Mouse (Mus musculus) adrenal gland, postnatal 25 days (tissue): ENCODE data around the gene Endog. TPM values are rescaled to one million over a fixed set of nuclear protein-coding genes. Genes with fewer than 3 reads are reported as not detected.
"Not testable (repeated sequence)": the region's sequence is repeated elsewhere in the genome, so short reads cannot be mapped to it uniquely, and the experiment has no call there.

Experiments used
- DNase-seq: peaks from one replicate; pipeline ENCODE4 v3.0.0; 2021; ENCODE audit warnings: mixed read lengths
- total RNA-seq: library from RNA; stranded (reverse); gene quantifications from 2 replicates; pipeline ENCODE4 v1.2.3, GENCODE M21; 2021

Endog gene
- total RNA-seq, 1 experiment from 2014 or later = 34.8 TPM

DNA sequence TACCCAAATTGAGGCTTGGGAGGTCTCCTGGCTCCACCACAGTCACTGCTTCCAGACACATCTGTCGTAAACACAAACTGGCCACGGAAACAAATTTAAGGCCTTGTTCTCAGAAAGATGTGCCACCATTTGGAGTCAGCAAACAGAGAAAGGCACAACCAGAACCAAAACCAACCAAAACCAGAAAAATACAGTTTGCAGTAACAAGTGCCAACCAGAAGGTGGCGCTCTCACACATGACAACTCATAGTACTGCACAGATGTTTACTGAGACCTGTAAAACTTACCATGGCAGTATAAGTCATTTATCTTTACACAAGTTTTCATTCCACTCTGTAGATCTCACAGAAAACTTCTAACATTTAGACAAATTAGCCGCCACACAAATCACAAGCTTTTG, 4.6 kb upstream of the Endog start:
- no peak for DNase-seq

DNA sequence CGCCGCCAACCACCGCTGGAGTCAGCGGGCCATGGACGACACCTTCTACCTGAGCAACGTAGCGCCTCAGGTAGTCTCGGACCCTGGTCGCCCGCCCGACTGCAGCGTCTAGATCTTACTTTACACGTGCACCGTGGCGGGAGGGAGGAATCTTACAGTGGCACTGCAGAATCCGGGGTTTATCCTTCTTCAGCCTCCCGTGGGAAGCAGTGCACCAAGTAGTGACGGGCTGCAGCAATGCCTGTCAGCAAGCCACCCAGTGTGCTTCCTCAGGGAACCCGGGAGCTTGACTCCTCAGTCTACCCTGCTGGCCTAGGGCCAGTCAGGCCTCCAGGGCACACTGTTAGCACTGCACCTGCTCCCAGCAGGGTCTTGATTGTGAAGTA, 697 bp downstream of the Endog start:
- DNase-seq = peak; percentile 24

DNA sequence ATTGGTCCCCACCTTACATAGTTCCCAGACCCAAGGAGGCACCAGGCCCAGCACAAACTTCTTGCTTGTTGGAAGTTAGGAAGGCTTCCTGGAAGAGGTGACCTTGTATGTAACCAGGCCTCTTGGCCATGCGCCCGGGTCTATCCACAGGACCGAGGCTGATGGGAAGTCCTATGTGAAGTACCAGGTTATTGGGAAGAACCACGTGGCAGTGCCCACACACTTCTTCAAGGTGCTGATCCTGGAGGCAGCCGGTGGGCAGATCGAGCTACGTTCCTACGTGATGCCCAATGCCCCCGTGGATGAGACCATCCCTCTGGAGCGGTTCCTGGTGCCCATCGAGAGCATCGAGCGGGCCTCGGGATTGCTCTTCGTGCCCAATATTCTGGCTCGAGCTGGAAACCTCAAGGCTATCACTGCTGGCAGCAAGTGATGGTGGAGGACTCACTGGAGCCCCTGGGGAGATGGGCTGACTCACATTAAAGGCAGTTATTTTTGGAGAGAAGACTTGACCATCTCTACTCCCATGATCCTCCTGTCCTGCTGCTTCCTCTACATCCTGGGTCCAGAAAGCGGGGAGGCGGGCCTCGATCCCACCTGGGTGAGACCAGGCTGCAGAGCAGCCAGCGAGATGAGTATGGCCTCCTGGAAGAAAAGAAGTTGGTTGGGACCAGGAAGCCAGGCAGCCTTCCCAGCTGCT, 2.4 kb downstream of the Endog start:
- DNase-seq = no peak

- no peak for DNase-seq
Measured at GRCm38 (mm10) chr2:30175897-30176296, 4.6 kb downstream of the Endog start.

- no peak for DNase-seq
Measured at GRCm38 (mm10) chr2:30176561-30176960, 5.3 kb downstream of the Endog start.

GRCm38 (mm10) chr2:30177700-30178675, 6.7 kb downstream of the Endog start, which contains the start of gene Spout1:
TSS of gene Spout1 (minus strand) at chr2:30178459.
- DNase-seq = peak; percentile 95

DNA sequence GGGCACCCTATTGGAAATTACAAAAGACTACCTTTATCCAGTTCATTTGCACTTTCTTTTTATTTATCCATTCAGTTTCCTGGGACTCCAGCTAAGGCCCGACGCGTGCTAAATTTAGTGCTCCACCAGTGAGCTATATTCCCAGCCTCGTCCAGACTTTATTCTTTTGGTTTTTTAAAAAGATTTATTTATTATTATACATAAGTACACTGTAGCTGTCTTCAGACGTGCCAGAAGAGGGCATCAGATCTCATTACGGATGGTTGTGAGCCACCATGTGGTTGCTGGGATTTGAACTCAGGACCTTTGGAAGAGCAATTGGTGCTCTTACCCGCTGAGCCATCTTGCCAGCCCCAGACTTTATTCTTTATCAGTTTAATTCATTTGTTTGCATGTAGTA, 7.4 kb downstream of the Endog start:
- not testable (repeated sequence) for DNase-seq

DNA sequence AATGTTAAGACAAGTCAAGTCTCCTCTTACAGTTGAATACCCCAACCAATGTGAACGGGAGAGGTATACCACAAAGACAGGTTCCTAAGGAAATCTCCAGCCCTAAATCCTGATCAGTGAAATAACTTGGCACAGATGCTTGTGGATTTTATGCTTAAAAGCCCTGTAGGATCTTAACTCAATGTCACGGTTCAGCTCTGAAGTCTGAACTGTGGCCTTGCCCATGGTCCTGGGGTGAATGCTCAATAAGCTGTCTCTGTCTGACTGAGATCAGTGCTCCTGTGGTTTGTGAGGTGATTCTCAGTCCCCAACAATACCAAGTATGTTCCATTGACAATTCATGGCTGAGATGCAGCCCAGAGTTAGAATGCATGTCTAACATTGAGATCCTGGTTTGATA, 11.1 kb downstream of the Endog start:
- DNase-seq = no peak

- DNase-seq = no peak
Measured at GRCm38 (mm10) chr2:30183721-30184120, 12.4 kb downstream of the Endog start.

GRCm38 (mm10) chr2:30185276-30185675, 14.0 kb downstream of the Endog start:
- DNase-seq = no peak

DNA sequence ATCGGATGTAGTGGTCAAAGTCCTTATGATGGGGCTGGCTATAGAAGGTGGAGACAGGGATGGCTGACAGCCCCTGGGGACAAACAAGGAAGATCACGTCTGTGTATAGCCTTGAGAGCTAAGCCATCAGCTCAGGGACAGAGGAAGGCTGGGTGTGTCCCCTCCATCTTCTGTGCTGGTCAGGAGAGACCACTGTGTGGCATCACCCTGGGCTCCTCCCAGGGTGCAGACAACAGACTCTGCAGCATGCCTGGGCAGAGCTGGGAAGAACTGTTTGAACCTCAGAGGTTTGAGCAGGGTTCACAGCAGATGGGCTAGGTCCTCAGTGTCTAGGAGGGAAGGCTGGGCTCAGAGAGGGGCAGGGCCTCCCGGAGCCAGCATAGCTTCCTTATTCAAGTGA, 14.4 kb downstream of the Endog start:
- no peak for DNase-seq

GRCm38 (mm10) chr2:30191790-30192580, 20.7 kb downstream of the Endog start:
- DNase-seq = no peak

GRCm38 (mm10) chr2:30194656-30195055, 23.4 kb downstream of the Endog start:
- DNase-seq = no peak

DNA sequence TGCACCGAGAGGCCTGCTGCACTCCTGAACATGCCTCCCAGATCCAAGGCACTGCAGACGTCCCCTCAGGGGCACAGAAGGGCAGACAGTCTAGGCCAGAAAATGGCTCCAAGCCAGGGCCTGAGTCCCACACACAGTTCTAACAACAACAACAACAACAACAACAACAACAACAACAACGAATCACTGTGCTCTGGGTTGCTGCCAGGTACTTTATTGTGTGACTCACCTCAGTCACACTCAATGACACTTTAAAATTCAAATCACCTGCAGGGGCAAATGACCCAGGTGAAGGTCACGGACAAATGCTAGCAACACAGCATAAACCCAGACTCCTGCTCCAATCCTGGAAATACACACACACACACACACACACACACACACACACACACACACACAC, 26.7 kb downstream of the Endog start:
- DNase-seq = no peak

- DNase-seq = no peak
Measured at GRCm38 (mm10) chr2:30199984-30200383, 28.7 kb downstream of the Endog start.

DNA sequence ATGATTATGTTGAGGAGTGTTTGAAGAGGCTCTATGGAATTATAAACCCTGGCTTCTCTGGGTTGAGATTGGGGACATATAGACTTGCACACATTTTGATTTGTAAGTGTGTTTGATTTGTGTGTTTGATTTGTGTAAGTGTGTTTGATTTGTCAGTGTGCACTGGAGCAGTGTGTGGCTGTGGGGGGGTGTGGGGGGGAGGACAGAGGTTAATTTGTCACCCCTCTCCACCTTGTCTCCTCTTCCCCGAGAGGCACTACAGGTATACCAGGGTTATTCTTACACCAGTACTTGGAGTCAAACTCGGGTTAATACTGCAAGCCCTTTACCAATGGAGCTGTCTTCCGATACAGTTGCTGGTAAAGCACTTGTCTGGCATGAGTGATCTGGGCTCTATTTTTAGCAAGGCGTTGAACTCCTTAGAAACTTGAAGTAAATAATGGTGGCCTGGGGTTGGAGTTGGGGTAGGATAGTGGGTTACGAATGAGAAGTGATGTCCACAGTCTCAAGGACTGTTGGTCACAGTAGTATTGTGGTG, 29.2 kb downstream of the Endog start:
- DNase-seq = no peak

GRCm38 (mm10) chr2:30203439-30203838, 32.1 kb downstream of the Endog start:
- no peak for DNase-seq

DNA sequence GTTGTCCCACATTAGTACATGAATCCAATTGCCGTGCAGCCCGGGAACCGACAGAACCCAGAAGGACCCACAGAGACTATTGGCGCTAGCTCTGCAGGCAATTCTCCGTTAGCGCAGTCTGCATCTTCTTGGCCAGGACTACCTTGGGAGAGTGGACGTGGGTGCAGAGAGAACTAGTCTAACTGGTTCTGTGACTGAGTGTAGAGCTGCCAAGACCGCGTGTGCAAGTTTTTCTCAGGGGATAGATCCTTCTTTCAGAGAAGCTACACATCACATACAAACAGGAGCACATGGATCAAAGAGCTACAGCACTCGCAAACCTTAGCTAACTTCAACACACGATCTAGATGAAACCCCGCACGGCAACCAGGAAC, 33.9 kb downstream of the Endog start:
- peak; percentile 24 for DNase-seq

GRCm38 (mm10) chr2:30205629-30206357, 34.5 kb downstream of the Endog start, which contains the start of gene Kyat1:
TSS of gene Kyat1 (minus strand) at chr2:30205847.
- peak; percentile 92 for DNase-seq

DNA sequence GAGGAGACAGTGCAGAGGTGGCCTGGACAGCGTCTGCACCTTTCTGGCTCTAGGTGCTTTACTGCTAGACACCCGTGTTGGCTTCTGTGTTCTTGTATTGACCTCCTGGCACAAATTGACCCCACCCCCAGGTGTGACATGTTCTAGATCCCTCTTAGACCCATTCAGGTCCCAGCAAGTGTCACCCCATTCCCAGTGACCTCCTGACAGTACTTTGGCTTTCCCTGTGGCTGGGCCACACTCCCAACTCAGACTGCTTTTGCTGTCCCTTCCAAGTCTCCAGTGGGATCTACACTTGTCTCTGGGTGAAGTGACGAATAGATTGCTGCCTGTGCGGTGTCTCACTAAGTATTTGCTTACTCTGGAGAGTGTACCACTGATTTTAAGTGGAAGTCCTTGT, 36.1 kb downstream of the Endog start:
- DNase-seq = no peak

DNA sequence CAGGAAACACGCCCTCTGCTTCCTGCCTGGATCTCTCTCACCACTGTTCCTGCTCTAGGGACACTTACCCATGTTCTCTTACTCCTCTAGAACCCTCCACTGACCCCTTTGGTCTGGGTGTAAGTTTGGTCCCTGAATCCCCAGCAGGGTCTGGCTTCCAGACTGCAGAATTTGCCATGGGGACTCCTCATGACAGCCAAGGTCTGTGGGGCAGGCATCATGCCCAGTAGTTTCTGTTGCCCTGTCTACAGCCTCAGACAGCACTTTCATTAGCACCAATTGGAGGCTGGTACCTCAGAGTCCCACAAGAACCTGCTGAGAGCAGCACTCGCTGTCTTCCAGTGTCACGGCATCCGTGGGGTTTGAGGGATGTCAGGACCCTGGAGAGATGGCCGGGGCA, 36.6 kb downstream of the Endog start:
- DNase-seq = no peak
